Mouse (Mus musculus): ENCODE measurements around the gene Dlx3.

DNA sequence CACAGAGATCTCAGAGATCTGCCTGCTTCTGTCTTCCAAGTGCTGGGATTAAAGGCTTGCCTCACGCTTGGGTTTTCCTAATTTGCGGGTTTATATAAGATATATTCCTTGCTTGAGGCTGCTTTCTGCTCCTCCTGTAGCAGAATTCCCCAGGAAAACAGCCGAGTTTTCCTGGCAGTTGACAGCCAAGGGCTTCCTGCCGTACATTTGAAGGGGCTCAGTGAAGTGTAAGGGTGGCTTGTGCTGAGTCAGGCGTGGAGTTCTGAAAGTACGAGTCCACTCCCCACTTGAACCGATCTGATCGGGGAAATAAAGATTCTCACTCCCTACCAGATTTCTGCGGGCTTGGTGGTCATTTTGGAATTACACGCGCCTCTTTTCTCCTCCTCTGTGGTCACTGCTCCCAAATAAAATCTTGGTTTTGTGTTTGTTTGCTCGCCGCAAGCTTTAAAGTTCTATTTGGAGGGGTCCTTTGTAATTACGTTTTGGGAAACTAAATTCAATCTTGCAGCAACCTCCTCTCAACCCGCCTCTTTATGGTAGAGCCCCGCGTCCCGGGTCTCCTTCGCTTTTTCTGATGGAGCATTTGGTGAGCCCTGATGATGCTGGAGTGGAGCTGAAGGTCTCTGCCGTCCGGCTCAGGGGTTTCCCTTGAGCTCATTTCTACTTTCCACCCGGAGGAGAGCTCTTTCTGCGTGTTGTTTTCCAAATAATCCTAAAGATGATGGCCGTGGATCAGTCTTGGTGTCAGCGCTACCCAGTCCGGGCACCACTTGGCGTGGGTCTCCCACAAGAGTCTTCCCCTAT, 29.7 kb downstream of the Dlx3 start:
- TF ChIP-seq POLR2A (IDR thresholded peaks at IDR 0.05; ENCODE audit: borderline replicate concordance, extremely low read depth, low read depth, low read length) (no peak), CTCF (IDR thresholded peaks at IDR 0.05; ENCODE audit: insufficient read depth, low read length) (no peak)
